ENCODE assay signal across 9 mouse cellular contexts in genomic region chr5:122235196-122235836, GRCm38 (mm10). TPM values are rescaled to one million over a fixed set of nuclear protein-coding genes. Genes with fewer than 3 reads are reported as not detected.
A peak's percentile ranks its signal among the peaks of the same experiment; 100 is the strongest.
DNase-seq lines count a peak whose midpoint lies in the region; ATAC-seq and TF ChIP-seq lines count a peak whose summit lies in the region.
"Had no signal": no experiment of that assay in that cellular context is flagged by ENCODE, and none has a peak within 500 bp of the region (broad histone marks: within the 10 kb centered on the region; RNA-seq: fewer than 3 reads in every experiment).

No protein-coding gene starts in this region.

- 0 out of 2 replicates have a peak, but pooled peaks cover 3% of the 10 kb centered on the region for H3K27me3 ChIP-seq in heart, postnatal 0 days (ENCODE audit: control insufficient read depth, insufficient read depth, low read length)
- no peaks in the 10 kb centered on the region for H3K27me3 ChIP-seq in heart, embryonic 11.5 days (ENCODE audit: control insufficient read depth, insufficient read depth, low read length)
- H3K27me3 ChIP-seq in limb, embryonic 15.5 days, result no peaks in the 10 kb centered on the region
- H3K27me3 ChIP-seq: lung, embryonic 15.5 days had no signal

- 56% methylated on average over 9 of the region's 9 CpGs for WGBS in heart, postnatal 0 days
- WGBS in heart, embryonic 11.5 days (ENCODE audit: insufficient replicate concordance), result 64% methylated on average over 9 of the region's 9 CpGs
- WGBS in limb, embryonic 15.5 days, result 39% methylated on average over 9 of the region's 9 CpGs

- no peak overlapping the region for H3K4me3 ChIP-seq in heart, postnatal 0 days (ENCODE audit: low read depth, low read length)
- no peak overlapping the region for H3K4me3 ChIP-seq in heart, embryonic 11.5 days (ENCODE audit: low read depth, low read length)
- H3K4me3 ChIP-seq in limb, embryonic 15.5 days, result no peak overlapping the region
- H3K4me3 ChIP-seq: lung, embryonic 15.5 days had no signal

- H3K9me3 ChIP-seq in heart, postnatal 0 days (replicated peaks; ENCODE audit: control insufficient read depth, low read length), result no peaks in the 10 kb centered on the region
- no peaks in the 10 kb centered on the region for H3K9me3 ChIP-seq in heart, embryonic 11.5 days (replicated peaks; ENCODE audit: control insufficient read depth, low read length)
- H3K9me3 ChIP-seq in limb, embryonic 15.5 days, result no peaks in the 10 kb centered on the region
- H3K9me3 ChIP-seq: lung, embryonic 15.5 days had no signal

- DNase-seq in heart, postnatal 0 days (ENCODE audit: low spot score), result no peak
- DNase-seq in 416B (ENCODE audit: low read depth) (peak; percentile 75), ZHBTc4 (ENCODE audit: low read depth, low spot score) (peak; percentile 37)
- DNase-seq in gastrocnemius, postnatal 25 days, result no peak
- no peak for DNase-seq in frontal cortex, postnatal 25 days (ENCODE audit: low spot score in 2 of 2)
- DNase-seq in gastrocnemius, adult 8-10 months (ENCODE audit: low spot score in 2 of 2), result no peak

- H3K36me3 ChIP-seq in heart, postnatal 0 days (replicated peaks; ENCODE audit: control insufficient read depth, insufficient read depth, low read length), result no peaks in the 10 kb centered on the region
- no peaks in the 10 kb centered on the region; the same call in 1 of the 2 replicates for H3K36me3 ChIP-seq in heart, embryonic 11.5 days (ENCODE audit: control insufficient read depth, insufficient read depth, low read length)
- peaks cover 5% of the 10 kb centered on the region; the same call in 1 of the 2 replicates for H3K36me3 ChIP-seq in limb, embryonic 15.5 days

- H3K27ac ChIP-seq in heart, postnatal 0 days (ENCODE audit: low read depth), result peak overlapping the region; percentile 66; the same call in 1 of the 2 replicates
- no peak overlapping the region for H3K27ac ChIP-seq in heart, embryonic 11.5 days (ENCODE audit: low read depth, low read length)
- peak overlapping the region; percentile 76 for H3K27ac ChIP-seq in limb, embryonic 15.5 days
- H3K27ac ChIP-seq: lung, embryonic 15.5 days had no signal

- no peak overlapping the region; the same call in 1 of the 2 replicates for H3K4me2 ChIP-seq in heart, postnatal 0 days (ENCODE audit: low read depth, low read length)
- no peak overlapping the region for H3K4me2 ChIP-seq in heart, embryonic 11.5 days
- no peak overlapping the region for H3K4me2 ChIP-seq in limb, embryonic 15.5 days
- H3K4me2 ChIP-seq: lung, embryonic 15.5 days had no signal

- H3K4me1 ChIP-seq in heart, postnatal 0 days (ENCODE audit: control insufficient read depth, insufficient read depth), result no peaks in the 10 kb centered on the region; the same call in 1 of the 2 replicates
- 0 out of 2 replicates have a peak, but pooled peaks cover 5% of the 10 kb centered on the region for H3K4me1 ChIP-seq in heart, embryonic 11.5 days (ENCODE audit: control insufficient read depth, insufficient read depth, low read length)
- H3K4me1 ChIP-seq in limb, embryonic 15.5 days, result peaks cover 39% of the 10 kb centered on the region

- TF ChIP-seq CTCF in heart, postnatal 0 days (IDR thresholded peaks at IDR 0.05; ENCODE audit: low read depth), result no peak

- no peak for TF ChIP-seq EP300 in heart, postnatal 0 days (IDR thresholded peaks at IDR 0.05; ENCODE audit: low read depth)

- H3K9ac ChIP-seq in heart, postnatal 0 days (replicated peaks; ENCODE audit: low read depth, low read length), result no peak overlapping the region
- H3K9ac ChIP-seq in heart, embryonic 11.5 days (ENCODE audit: low read depth, low read length), result no peak overlapping the region
- no peak overlapping the region for H3K9ac ChIP-seq in limb, embryonic 15.5 days
- H3K9ac ChIP-seq: lung, embryonic 15.5 days had no signal

- no peak for ATAC-seq in heart, postnatal 0 days (ENCODE audit: insufficient read depth, low read depth)
- no peak for ATAC-seq in heart, embryonic 11.5 days (replicated peaks; ENCODE audit: insufficient number of reproducible peaks, low FRiP score, low TSS enrichment)
- no peak for ATAC-seq in limb, embryonic 15.5 days (ENCODE audit: insufficient number of reproducible peaks, low FRiP score, low TSS enrichment, low read depth)

RNA-seq across cellular contexts. Expression of gene Hvcn1, which starts 28.7 kb away (rescaled TPM):
- total RNA-seq in heart, postnatal 0 days (2014; rRNA removed; ENCODE audit: low replicate concordance), result 0.23 and 2.6 TPM in 2 replicates
- polyA plus RNA-seq in heart, postnatal 0 days (2015; fragmentation: Nextera tagmentation; extraction: Ambion mirVana), result 1.2 and 2.1 TPM in 2 replicates
- 1.7 and 2.7 TPM in 2 replicates for polyA plus RNA-seq in heart, embryonic 11.5 days (2014; fragmentation: Nextera tagmentation; extraction: Ambion mirVana)
- 8.8 and 11.5 TPM in 2 replicates for polyA plus RNA-seq in limb, embryonic 15.5 days (2015; fragmentation: Nextera tagmentation; extraction: Ambion mirVana)
- 1 to 10 TPM in 1 of 2 experiments, under 1 TPM in 1; 0.67 to 1.1 TPM for total RNA-seq in gastrocnemius, postnatal 25 days (2021)
- total RNA-seq in gastrocnemius, adult 8-10 months (2022), result 1 to 10 TPM in 1 of 4 experiments, under 1 TPM in 3; 0.24 to 1.3 (median 0.46) TPM

RNA-seq across cellular contexts. Expression of gene Tctn1, which starts 28.9 kb away (rescaled TPM):
- 5.7 and 21.6 TPM in 2 replicates for total RNA-seq in heart, postnatal 0 days (2014; rRNA removed; ENCODE audit: low replicate concordance)
- 2.3 TPM in 2 replicates for polyA plus RNA-seq in heart, postnatal 0 days (2015; fragmentation: Nextera tagmentation; extraction: Ambion mirVana)
- polyA plus RNA-seq in heart, embryonic 11.5 days (2014; fragmentation: Nextera tagmentation; extraction: Ambion mirVana), result 1.7 and 2.2 TPM in 2 replicates
- polyA plus RNA-seq in limb, embryonic 15.5 days (2015; fragmentation: Nextera tagmentation; extraction: Ambion mirVana), result 5.7 and 6.0 TPM in 2 replicates
- total RNA-seq in gastrocnemius, postnatal 25 days (2021), result 1 to 10 TPM; 1.9 to 2.2 TPM
- total RNA-seq in gastrocnemius, adult 8-10 months (2022), result 1 to 10 TPM; 1.4 to 2.1 (median 1.7) TPM

RNA-seq across cellular contexts. Expression of gene Pptc7, which starts 48.8 kb away (rescaled TPM):
- 33.9 and 40.3 TPM in 2 replicates for total RNA-seq in heart, postnatal 0 days (2014; rRNA removed; ENCODE audit: low replicate concordance)
- 16.8 and 20.5 TPM in 2 replicates for polyA plus RNA-seq in heart, postnatal 0 days (2015; fragmentation: Nextera tagmentation; extraction: Ambion mirVana)
- 10.2 and 12.3 TPM in 2 replicates for polyA plus RNA-seq in heart, embryonic 11.5 days (2014; fragmentation: Nextera tagmentation; extraction: Ambion mirVana)
- polyA plus RNA-seq in limb, embryonic 15.5 days (2015; fragmentation: Nextera tagmentation; extraction: Ambion mirVana), result 6.8 and 7.9 TPM in 2 replicates
- 10 to 100 TPM; 78.9 to 87.0 TPM for total RNA-seq in gastrocnemius, postnatal 25 days (2021)
- 100 to 1,000 TPM in 2 of 4 experiments, 10 to 100 TPM in 2; 91.8 to 110 (median 100.0) TPM for total RNA-seq in gastrocnemius, adult 8-10 months (2022)

Comparison
In these comparisons a context has a peak if more than half of its experiments do, and no peak if none do; other contexts are left out.
1. DNase-seq: peak in 416B (single experiment) and ZHBTc4 (single experiment); none in heart, postnatal 0 days (single experiment), gastrocnemius, postnatal 25 days (single experiment), frontal cortex, postnatal 25 days (0 of 2) and gastrocnemius, adult 8-10 months (0 of 2).